Mouse (Mus musculus): ENCODE data around the gene Cdc26. TPM values are rescaled to one million over a fixed set of nuclear protein-coding genes. Genes with fewer than 3 reads are reported as not detected.

The Cdc26 gene
- polyA plus RNA-seq, 1 experiment from 2014 or later = 93.0 TPM

DNA sequence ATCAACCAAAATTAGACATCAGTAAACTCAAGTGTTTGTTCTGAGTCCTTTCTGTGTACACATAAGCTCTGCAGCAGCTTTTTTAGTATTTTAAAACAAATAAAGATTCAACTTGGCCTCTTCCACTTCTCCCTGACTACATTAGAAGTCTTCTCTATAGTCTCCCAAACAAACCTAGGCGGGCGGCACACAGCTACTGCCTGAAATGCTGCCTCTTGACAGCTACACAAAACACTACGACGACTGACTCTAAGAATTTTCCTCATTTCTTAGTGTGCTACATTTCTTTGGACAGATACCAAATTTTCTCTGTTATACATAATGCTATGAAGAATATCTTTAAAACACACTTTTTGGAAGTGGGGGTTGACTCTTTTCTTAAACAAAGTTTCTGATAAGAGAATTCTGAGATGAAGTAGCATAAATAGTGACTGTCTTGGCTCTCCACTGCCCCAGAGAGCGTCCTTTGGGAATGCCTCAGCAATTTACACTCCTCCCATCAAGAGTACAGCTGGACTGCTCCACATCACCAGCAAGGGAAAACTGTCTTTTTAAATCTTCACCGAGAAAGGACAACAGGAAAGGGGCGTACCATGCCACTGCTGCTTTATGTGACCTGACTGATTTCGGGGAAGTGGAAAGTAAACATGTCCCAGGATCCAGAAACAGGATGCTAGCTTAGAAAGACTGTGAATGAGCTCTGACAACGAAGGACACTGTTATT, 60.7 kb downstream of the Cdc26 start:
- WGBS = 54% methylated on average over 9 of the region's 9 CpGs
- no peak overlapping the region for H3K9ac ChIP-seq (ENCODE audit: low read length)
- peaks cover 45% of the 10 kb centered on the region for H3K36me3 ChIP-seq (ENCODE audit: control insufficient read depth, insufficient read depth, low read length)
- H3K4me3 ChIP-seq (ENCODE audit: control insufficient read depth in 1 of 2, insufficient read depth in 1 of 2, low read depth in 1 of 2, low read length in 2 of 2) = no peak overlapping the region
- H3K9me3 ChIP-seq (ENCODE audit: control insufficient read depth, low read length) = no peaks in the 10 kb centered on the region
- peak overlapping the region; percentile 9; the same call in 1 of the 2 replicates for H3K4me2 ChIP-seq (ENCODE audit: low read length)
- H3K27me3 ChIP-seq (ENCODE audit: control insufficient read depth, insufficient read depth, low read length) = no peaks in the 10 kb centered on the region
- no peak for ATAC-seq (ENCODE audit: insufficient number of reproducible peaks, insufficient read depth, low FRiP score, low read depth)
- H3K4me1 ChIP-seq (ENCODE audit: control insufficient read depth in 2 of 2, insufficient read depth in 2 of 2, low read length in 2 of 2) = peaks cover 0 to 3% of the 10 kb centered on the region in 2 experiments; a peak in 3 of 4 replicates
- H3K27ac ChIP-seq (replicated peaks in 1 of 2; ENCODE audit: control insufficient read depth in 1 of 2, insufficient read depth in 1 of 2, low read depth in 2 of 2, low read length in 2 of 2) = peak overlapping the region; percentile 60 to 83; a peak in 3 of 4 replicates

DNA sequence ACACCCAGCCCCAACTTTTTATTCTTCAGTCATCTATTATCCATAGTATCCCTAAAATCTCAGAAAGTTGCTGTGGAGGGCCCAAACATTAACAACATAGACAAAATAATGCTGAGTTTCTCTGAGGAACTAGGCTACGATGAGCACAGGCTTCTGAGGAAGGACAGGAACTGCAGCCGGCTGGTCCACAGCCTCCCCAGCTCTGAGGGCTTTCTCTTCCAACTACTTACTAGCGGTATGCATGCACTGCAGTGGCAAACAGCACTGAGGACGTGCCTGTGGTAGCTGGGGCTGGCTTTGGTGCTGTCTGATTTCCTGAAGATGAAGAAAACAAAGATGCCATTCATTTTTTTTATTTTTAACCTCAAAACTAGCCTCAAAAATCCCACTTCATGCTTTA, 62.6 kb downstream of the Cdc26 start:
- Histone ChIP-seq H3K4me1 (ENCODE audit: control insufficient read depth in 2 of 2, insufficient read depth in 2 of 2, low read length in 2 of 2) (peaks cover 0 to 3% of the 10 kb centered on the region in 2 experiments; a peak in 3 of 4 replicates), H3K36me3 (ENCODE audit: control insufficient read depth, insufficient read depth, low read length) (peaks cover 42% of the 10 kb centered on the region), H3K4me2 (ENCODE audit: low read length) (no peak overlapping the region), H3K9ac (ENCODE audit: low read length) (no peak overlapping the region), H3K27me3 (ENCODE audit: control insufficient read depth, insufficient read depth, low read length) (no peaks in the 10 kb centered on the region), H3K27ac (replicated peaks in 1 of 2; ENCODE audit: control insufficient read depth in 1 of 2, insufficient read depth in 1 of 2, low read depth in 2 of 2, low read length in 2 of 2) (no peak overlapping the region), H3K4me3 (ENCODE audit: control insufficient read depth in 1 of 2, insufficient read depth in 1 of 2, low read depth in 1 of 2, low read length in 2 of 2) (no peak overlapping the region), H3K9me3 (ENCODE audit: control insufficient read depth, low read length) (no peaks in the 10 kb centered on the region)
- no peak for ATAC-seq (ENCODE audit: insufficient number of reproducible peaks, insufficient read depth, low FRiP score, low read depth)
- 73% methylated on average over 4 of the region's 4 CpGs for WGBS

DNA sequence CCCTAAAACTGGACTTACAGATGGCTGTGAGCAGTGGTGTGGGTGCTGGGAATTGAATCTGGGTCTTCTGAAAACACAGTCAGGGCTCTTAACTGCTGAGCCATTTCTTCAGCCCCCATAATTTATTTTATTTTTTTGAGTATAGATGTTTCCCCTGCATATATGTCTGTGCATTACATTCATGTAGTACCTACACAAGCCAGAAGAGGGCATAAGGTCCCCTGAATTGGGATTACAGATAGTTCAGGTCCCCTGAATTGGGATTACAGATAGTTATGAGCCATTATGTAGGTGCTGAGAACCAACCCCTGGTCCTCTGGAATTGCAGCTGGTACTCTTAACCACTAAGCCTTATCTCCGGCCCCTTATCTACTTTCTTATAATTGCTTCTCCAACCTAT, 64.4 kb downstream of the Cdc26 start:
- Histone ChIP-seq H3K4me1 (ENCODE audit: control insufficient read depth in 2 of 2, insufficient read depth in 2 of 2, low read length in 2 of 2) (peaks cover 0 to 3% of the 10 kb centered on the region in 2 experiments; a peak in 3 of 4 replicates), H3K36me3 (ENCODE audit: control insufficient read depth, insufficient read depth, low read length) (peaks cover 50% of the 10 kb centered on the region), H3K9ac (ENCODE audit: low read length) (no peak overlapping the region), H3K9me3 (ENCODE audit: control insufficient read depth, low read length) (no peaks in the 10 kb centered on the region), H3K4me3 (ENCODE audit: control insufficient read depth in 1 of 2, insufficient read depth in 1 of 2, low read depth in 1 of 2, low read length in 2 of 2) (no peak overlapping the region), H3K27ac (replicated peaks in 1 of 2; ENCODE audit: control insufficient read depth in 1 of 2, insufficient read depth in 1 of 2, low read depth in 2 of 2, low read length in 2 of 2) (no peak overlapping the region), H3K4me2 (ENCODE audit: low read length) (no peak overlapping the region), H3K27me3 (ENCODE audit: control insufficient read depth, insufficient read depth, low read length) (no peaks in the 10 kb centered on the region)
- no peak for ATAC-seq (ENCODE audit: insufficient number of reproducible peaks, insufficient read depth, low FRiP score, low read depth)
- WGBS = 74% methylated on average over 1 of the region's 1 CpGs

- 90% methylated on average over 5 of the region's 5 CpGs for WGBS
- H3K9me3 ChIP-seq (ENCODE audit: control insufficient read depth, low read length) = no peaks in the 10 kb centered on the region
- H3K36me3 ChIP-seq (ENCODE audit: control insufficient read depth, insufficient read depth, low read length) = peaks cover 67% of the 10 kb centered on the region
These were observed 69.9 kb downstream of the Cdc26 start for GRCm38 (mm10) chr4:62338536-62338935.

More at GRCm38 (mm10) chr4:62338536-62338935, 69.9 kb downstream of the Cdc26 start:
- no peak overlapping the region for H3K27ac ChIP-seq (replicated peaks in 1 of 2; ENCODE audit: control insufficient read depth in 1 of 2, insufficient read depth in 1 of 2, low read depth in 2 of 2, low read length in 2 of 2)
- no peak overlapping the region for H3K4me2 ChIP-seq (ENCODE audit: low read length)
- ATAC-seq (ENCODE audit: insufficient number of reproducible peaks, insufficient read depth, low FRiP score, low read depth) = no peak
- H3K4me3 ChIP-seq (ENCODE audit: control insufficient read depth in 1 of 2, insufficient read depth in 1 of 2, low read depth in 1 of 2, low read length in 2 of 2) = no peak overlapping the region
- H3K4me1 ChIP-seq (ENCODE audit: control insufficient read depth in 2 of 2, insufficient read depth in 2 of 2, low read length in 2 of 2) = no peaks in the 10 kb centered on the region
- H3K27me3 ChIP-seq (ENCODE audit: control insufficient read depth, insufficient read depth, low read length) = no peaks in the 10 kb centered on the region
- H3K9ac ChIP-seq (ENCODE audit: low read length) = no peak overlapping the region

Other genes starting within 250 kb of the Cdc26 start
- 7.3 and 8.7 TPM in 2 replicates for gene Zfp37, start 177.6 kb downstream of the Cdc26 start, polyA plus RNA-seq (2014; fragmentation: Nextera tagmentation; extraction: Ambion mirVana)
- 20.7 and 23.0 TPM in 2 replicates for gene Slc31a2, start 146.1 kb downstream of the Cdc26 start, polyA plus RNA-seq (2014; fragmentation: Nextera tagmentation; extraction: Ambion mirVana)
- gene Fkbp15, start 48.1 kb downstream of the Cdc26 start, polyA plus RNA-seq (2014; fragmentation: Nextera tagmentation; extraction: Ambion mirVana) = 18.0 and 20.8 TPM in 2 replicates
- gene Slc31a1, start 47.9 kb downstream of the Cdc26 start, polyA plus RNA-seq (2014; fragmentation: Nextera tagmentation; extraction: Ambion mirVana) = 38.1 and 40.2 TPM in 2 replicates
- gene Prpf4, start 155 bp upstream of the Cdc26 start, polyA plus RNA-seq (2014; fragmentation: Nextera tagmentation; extraction: Ambion mirVana) = 12.6 and 14.9 TPM in 2 replicates
- not detected in 2 replicates for gene Rnf183, start 26.6 kb upstream of the Cdc26 start, polyA plus RNA-seq (2014; fragmentation: Nextera tagmentation; extraction: Ambion mirVana)
- 2.6 and 2.8 TPM in 2 replicates for gene Wdr31, start 62.3 kb upstream of the Cdc26 start, polyA plus RNA-seq (2014; fragmentation: Nextera tagmentation; extraction: Ambion mirVana)
- gene Bspry, start 71.4 kb upstream of the Cdc26 start, polyA plus RNA-seq (2014; fragmentation: Nextera tagmentation; extraction: Ambion mirVana) = 0.27 and 0.36 TPM in 2 replicates
- 7.5 and 11.4 TPM in 2 replicates for gene Hdhd3, start 94.8 kb upstream of the Cdc26 start, polyA plus RNA-seq (2014; fragmentation: Nextera tagmentation; extraction: Ambion mirVana)
- gene Alad, start 111.3 kb upstream of the Cdc26 start, polyA plus RNA-seq (2014; fragmentation: Nextera tagmentation; extraction: Ambion mirVana) = 67.2 and 69.3 TPM in 2 replicates
- gene Pole3, start 116.4 kb upstream of the Cdc26 start, polyA plus RNA-seq (2014; fragmentation: Nextera tagmentation; extraction: Ambion mirVana) = 47.3 and 50.7 TPM in 2 replicates
- 0.11 and 0.41 TPM in 2 replicates for gene 4933430I17Rik, start 116.7 kb upstream of the Cdc26 start, polyA plus RNA-seq (2014; fragmentation: Nextera tagmentation; extraction: Ambion mirVana)
- gene Rgs3, start 151.2 kb upstream of the Cdc26 start, polyA plus RNA-seq (2014; fragmentation: Nextera tagmentation; extraction: Ambion mirVana) = 58.9 and 70.4 TPM in 2 replicates

All from heart, embryonic 14.5 days (tissue).